ENCODE assay signal across 22 mouse cellular contexts in genomic region chr4:8430269-8431031, GRCm38 (mm10).
DNase-seq lines count a peak whose midpoint lies in the region; ATAC-seq lines count a peak whose summit lies in the region.
"Had no signal": no experiment of that assay in that cellular context is flagged by ENCODE, and none has a peak within 500 bp of the region (broad histone marks: within the 10 kb centered on the region; RNA-seq: fewer than 3 reads in every experiment).

No protein-coding gene starts in this region.

- H3K4me3 ChIP-seq in forebrain, embryonic 13.5 days = no peak overlapping the region
- no peak overlapping the region for H3K4me3 ChIP-seq in forebrain, embryonic 11.5 days (ENCODE audit: low read depth, low read length)
- no peak overlapping the region for H3K4me3 ChIP-seq in forebrain, embryonic 16.5 days (replicated peaks; ENCODE audit: low read length)
- H3K4me3 ChIP-seq: heart, embryonic 12.5 days; limb, embryonic 12.5 days had no signal

- WGBS in forebrain, embryonic 13.5 days = 74% methylated on average over 4 of the region's 4 CpGs
- WGBS in forebrain, embryonic 11.5 days = 79% methylated on average over 4 of the region's 4 CpGs
- WGBS in forebrain, embryonic 16.5 days = 63% methylated on average over 4 of the region's 4 CpGs

- DNase-seq in forebrain, embryonic 11.5 days (ENCODE audit: low spot score) = no peak
- DNase-seq in layer of hippocampus, adult 9-11 months = peak; percentile 4
- DNase-seq in layer of hippocampus, postnatal 36 days = no peak
- DNase-seq in Muller cell, postnatal 12 days (ENCODE audit: inconsistent ontology term) = peak; percentile 13
- no peak for DNase-seq in right cerebral cortex, postnatal 14 days
- DNase-seq: adrenal gland, adult 8-10 months; cerebellum, adult 9-11 months; embryo, embryonic 11 days; gastrocnemius, postnatal 14 days; heart, postnatal 10 days; kidney, postnatal 10 days; liver, postnatal 0 days had no signal

- no peak overlapping the region for H3K4me2 ChIP-seq in forebrain, embryonic 13.5 days
- H3K4me2 ChIP-seq in forebrain, embryonic 11.5 days (ENCODE audit: low read depth, low read length, severe bottlenecking) = no peak overlapping the region
- no peak overlapping the region for H3K4me2 ChIP-seq in forebrain, embryonic 16.5 days (ENCODE audit: low read length)
- H3K4me2 ChIP-seq: heart, embryonic 12.5 days; limb, embryonic 12.5 days; liver, embryonic 11.5 days had no signal

- H3K27ac ChIP-seq in forebrain, embryonic 13.5 days = no peak overlapping the region
- H3K27ac ChIP-seq in forebrain, embryonic 11.5 days (ENCODE audit: low read depth, low read length) = no peak overlapping the region
- H3K27ac ChIP-seq in forebrain, embryonic 16.5 days (ENCODE audit: low read length) = no peak overlapping the region
- H3K27ac ChIP-seq: limb, embryonic 12.5 days; macrophage had no signal

- peak; percentile 64 for ATAC-seq in forebrain, embryonic 13.5 days
- no peak for ATAC-seq in forebrain, embryonic 11.5 days (replicated peaks; ENCODE audit: low FRiP score)
- ATAC-seq in forebrain, embryonic 16.5 days = peak; percentile 78
- ATAC-seq: activated CD4-positive, CD25-positive, alpha-beta regulatory T cell, adult 4 months; intestine, postnatal 0 days; liver, postnatal 0 days; lung, postnatal 0 days had no signal

- H3K9ac ChIP-seq in forebrain, embryonic 13.5 days = no peak overlapping the region
- H3K9ac ChIP-seq in forebrain, embryonic 11.5 days (ENCODE audit: low read length) = no peak overlapping the region
- no peak overlapping the region for H3K9ac ChIP-seq in forebrain, embryonic 16.5 days (replicated peaks; ENCODE audit: low read depth, low read length)
- H3K9ac ChIP-seq: heart, embryonic 12.5 days; limb, embryonic 12.5 days; liver, postnatal 0 days had no signal

- no peaks in the 10 kb centered on the region for H3K27me3 ChIP-seq in forebrain, embryonic 13.5 days
- no peaks in the 10 kb centered on the region for H3K27me3 ChIP-seq in forebrain, embryonic 11.5 days (ENCODE audit: control insufficient read depth, insufficient read depth, low read length)
- H3K27me3 ChIP-seq in forebrain, embryonic 16.5 days (replicated peaks; ENCODE audit: control insufficient read depth, insufficient read depth, low read length) = no peaks in the 10 kb centered on the region
- H3K27me3 ChIP-seq: heart, embryonic 12.5 days had no signal

- H3K9me3 ChIP-seq in forebrain, embryonic 13.5 days (replicated peaks) = no peaks in the 10 kb centered on the region
- H3K9me3 ChIP-seq in forebrain, embryonic 11.5 days (ENCODE audit: control insufficient read depth, low read length) = no peaks in the 10 kb centered on the region
- no peaks in the 10 kb centered on the region for H3K9me3 ChIP-seq in forebrain, embryonic 16.5 days (ENCODE audit: control insufficient read depth, low read length)
- H3K9me3 ChIP-seq: G1E; heart, embryonic 12.5 days; limb, embryonic 12.5 days had no signal

- peaks cover 9% of the 10 kb centered on the region; the same call in 1 of the 2 replicates for H3K4me1 ChIP-seq in forebrain, embryonic 13.5 days
- H3K4me1 ChIP-seq in forebrain, embryonic 11.5 days (replicated peaks; ENCODE audit: control insufficient read depth, insufficient read depth, low read length) = no peaks in the 10 kb centered on the region
- H3K4me1 ChIP-seq in forebrain, embryonic 16.5 days (replicated peaks; ENCODE audit: control insufficient read depth, insufficient read depth, low read length) = peaks cover 5% of the 10 kb centered on the region; the same call in 1 of the 2 replicates
- H3K4me1 ChIP-seq: limb, embryonic 12.5 days had no signal

- no peaks in the 10 kb centered on the region for H3K36me3 ChIP-seq in forebrain, embryonic 13.5 days (ENCODE audit: poor library complexity, severe bottlenecking)
- no peaks in the 10 kb centered on the region for H3K36me3 ChIP-seq in forebrain, embryonic 11.5 days (ENCODE audit: control insufficient read depth, insufficient read depth, low read length)
- no peaks in the 10 kb centered on the region for H3K36me3 ChIP-seq in forebrain, embryonic 16.5 days (ENCODE audit: control insufficient read depth, insufficient read depth)
- H3K36me3 ChIP-seq: G1E; heart, embryonic 12.5 days; limb, embryonic 12.5 days had no signal

Comparison
In these comparisons a context has a peak if more than half of its experiments do, and no peak if none do; other contexts are left out.
1. DNase-seq: peak in layer of hippocampus, adult 9-11 months (single experiment) and Muller cell, postnatal 12 days (single experiment); none in forebrain, embryonic 11.5 days (single experiment), layer of hippocampus, postnatal 36 days (0 of 2) and right cerebral cortex, postnatal 14 days (single experiment).